Mouse (Mus musculus) cortical plate, adult 2 months (tissue): ENCODE results near the gene Spata31d1d. TPM values are rescaled to one million over a fixed set of nuclear protein-coding genes. Genes with fewer than 3 reads are reported as not detected.
"Not testable (repeated sequence)": the region's sequence is repeated elsewhere in the genome, so short reads cannot be mapped to it uniquely, and the experiment has no call there.

Experiments used
- H3K27ac ChIP-seq: fragments of 200-500 bp; 2 replicates; pipeline ENCODE4 v1.5.1; 2012; ENCODE audit warnings: low read length, control low read depth, inconsistent platforms; ENCODE audit not compliant: insufficient read depth
- H3K4me1 ChIP-seq: fragments of 200-500 bp; 2 replicates; pipeline ENCODE4 v1.6.1; 2011; ENCODE audit warnings: low read length; ENCODE audit not compliant: control insufficient read depth, insufficient read depth
- H3K4me3 ChIP-seq: fragments of 200-500 bp; 2 replicates; pipeline ENCODE4 v1.5.1; 2011; ENCODE audit warnings: mild to moderate bottlenecking, low read length, control low read depth; ENCODE audit not compliant: insufficient read depth
- CTCF ChIP-seq: fragments of 200-500 bp; IDR thresholded peaks from 2 replicates; pipeline ENCODE4 v1.5.1; 2011; ENCODE audit warnings: mild to moderate bottlenecking, control low read depth, low read length; ENCODE audit not compliant: insufficient read depth; ENCODE audit errors: extremely low read depth
- POLR2A ChIP-seq: fragments of 200-500 bp; IDR thresholded peaks from 2 replicates; pipeline ENCODE4 v1.6.1; 2011; ENCODE audit warnings: mild to moderate bottlenecking, low read length, control low read depth; ENCODE audit not compliant: insufficient read depth; ENCODE audit errors: extremely low read depth
- polyA plus RNA-seq: library from polyadenylated mRNA; depleted of rRNA; stranded (reverse); fragments of >200 nt; gene quantifications from 2 replicates; pipeline ENCODE4 v1.2.3, GENCODE M21; 2012; rRNA removed

Gene Spata31d1d
- 0.04 and 0.08 TPM in 2 replicates for polyA plus RNA-seq

- no peak within 1 kb of the TSS for H3K4me3 ChIP-seq
- no peaks in the 10 kb centered on the region for H3K4me1 ChIP-seq
- no peak for TF ChIP-seq POLR2A
- no peak for TF ChIP-seq CTCF
- no peak within 1 kb of the TSS for H3K27ac ChIP-seq
Measured at GRCm38 (mm10) chr13:59731652-59732051, at the start of gene Spata31d1d. Gene Spata31d1d (minus strand): TSS chr13:59731752.

- not testable (repeated sequence) for H3K27ac ChIP-seq, H3K4me3 ChIP-seq, H3K4me1 ChIP-seq
Measured at GRCm38 (mm10) chr13:59779744-59780264, 48.3 kb upstream of the Spata31d1d start.

GRCm38 (mm10) chr13:59779213-59779612 lies 47.7 kb upstream of the Spata31d1d start:
- H3K27ac ChIP-seq, result no peak overlapping the region

GRCm38 (mm10) chr13:59775168-59775567 lies 43.6 kb upstream of the Spata31d1d start:
- H3K4me1 ChIP-seq, result peaks cover 2% of the 10 kb centered on the region; the same call in 1 of the 2 replicates
- H3K27ac ChIP-seq, result no peak overlapping the region
- H3K4me3 ChIP-seq, result no peak overlapping the region
- TF ChIP-seq POLR2A, result no peak
- no peak for TF ChIP-seq CTCF

More at GRCm38 (mm10) chr13:59779213-59779612, 47.7 kb upstream of the Spata31d1d start:
- no peak overlapping the region for H3K4me3 ChIP-seq
- H3K4me1 ChIP-seq, result no peaks in the 10 kb centered on the region
- TF ChIP-seq CTCF (0 out of 2 replicates have a peak, but pooled peaks have one; percentile 8), POLR2A (no peak)

- H3K27ac ChIP-seq, result peak overlapping the region; percentile 98; the same call in 1 of the 2 replicates
- no peak overlapping the region; the same call in 1 of the 2 replicates for H3K4me3 ChIP-seq
- H3K4me1 ChIP-seq, result peaks cover 7% of the 10 kb centered on the region; the same call in 1 of the 2 replicates
- TF ChIP-seq POLR2A (peak; percentile 34; the same call in 1 of the 2 replicates), CTCF (no peak)
Measured at GRCm38 (mm10) chr13:59771257-59771656, 39.7 kb upstream of the Spata31d1d start.

GRCm38 (mm10) chr13:59770847-59771246 lies 39.3 kb upstream of the Spata31d1d start:
- Histone ChIP-seq H3K4me3 (no peak overlapping the region; the same call in 1 of the 2 replicates), H3K4me1 (peaks cover 7% of the 10 kb centered on the region; the same call in 1 of the 2 replicates), H3K27ac (peak overlapping the region; percentile 98)
- TF ChIP-seq POLR2A (no peak), CTCF (no peak)

- H3K4me1 ChIP-seq, result peaks cover 7% of the 10 kb centered on the region; the same call in 1 of the 2 replicates
- peak overlapping the region; percentile 76 for H3K4me3 ChIP-seq
- peak overlapping the region; percentile 98 for H3K27ac ChIP-seq
- TF ChIP-seq POLR2A (no peak; the same call in 1 of the 2 replicates), CTCF (no peak)
Measured at GRCm38 (mm10) chr13:59770164-59770562, 38.6 kb upstream of the Spata31d1d start.

- TF ChIP-seq POLR2A (peak; percentile 74), CTCF (no peak)
- Histone ChIP-seq H3K4me3 (peak within 1 kb of the TSS; percentile 76), H3K4me1 (peaks cover 7% of the 10 kb centered on the region; the same call in 1 of the 2 replicates), H3K27ac (peak within 1 kb of the TSS; percentile 98)
Measured at GRCm38 (mm10) chr13:59769296-59770163, 38.0 kb upstream of the Spata31d1d start, which contains the start of gene Isca1. Gene Isca1 (minus strand): TSS chr13:59769810.

GRCm38 (mm10) chr13:59768531-59768930 lies 37.0 kb upstream of the Spata31d1d start:
- H3K27ac ChIP-seq, result no peak overlapping the region
- TF ChIP-seq CTCF (no peak), POLR2A (no peak)
- peak overlapping the region; percentile 76 for H3K4me3 ChIP-seq
- peaks cover 7% of the 10 kb centered on the region; the same call in 1 of the 2 replicates for H3K4me1 ChIP-seq
